Mouse (Mus musculus): ENCODE data around the gene Sgo2b. TPM values are rescaled to one million over a fixed set of nuclear protein-coding genes. Genes with fewer than 3 reads are reported as not detected.
"Not testable (repeated sequence)": the region's sequence is repeated elsewhere in the genome, so short reads cannot be mapped to it uniquely, and the experiment has no call there.

Sgo2b gene
- not detected in 2 replicates for polyA plus RNA-seq (2016; fragmentation: Nextera tagmentation; extraction: Ambion mirVana)

GRCm38 (mm10) chr8:63951626-63952377 is at the start of gene Sgo2b:
Gene Sgo2b, minus strand, starts transcription at chr8:63952248.
- H3K27ac ChIP-seq (replicated peaks) = no peak within 1 kb of the TSS
- H3K4me2 ChIP-seq (replicated peaks) = peak within 1 kb of the TSS; percentile 67
- H3K27me3 ChIP-seq = no peaks in the 10 kb centered on the region
- H3K9ac ChIP-seq (replicated peaks) = peak within 1 kb of the TSS; percentile 47
- H3K4me3 ChIP-seq = peak within 1 kb of the TSS; percentile 40
- peak; percentile 92 for ATAC-seq (ENCODE audit: low FRiP score, low read depth)
- no peaks in the 10 kb centered on the region for H3K36me3 ChIP-seq
- peaks cover 9% of the 10 kb centered on the region; the same call in 1 of the 2 replicates for H3K4me1 ChIP-seq
- H3K9me3 ChIP-seq = no peaks in the 10 kb centered on the region
- WGBS = 7% methylated on average over 29 of the region's 30 CpGs

- 29% methylated on average over 7 of the region's 9 CpGs for WGBS
- not testable (repeated sequence) for H3K27me3 ChIP-seq; H3K9ac ChIP-seq (replicated peaks); H3K27ac ChIP-seq (replicated peaks); H3K4me3 ChIP-seq; H3K4me1 ChIP-seq; H3K36me3 ChIP-seq; H3K4me2 ChIP-seq (replicated peaks); H3K9me3 ChIP-seq
- 0 out of 2 replicates have a peak, but pooled peaks have one; percentile 41 for ATAC-seq (ENCODE audit: low FRiP score, low read depth)
Measured at GRCm38 (mm10) chr8:63970612-63971391, 18.8 kb upstream of the Sgo2b start.

GRCm38 (mm10) chr8:63961032-63961785 is 9.2 kb upstream of the Sgo2b start:
- peaks cover 4% of the 10 kb centered on the region; the same call in 1 of the 2 replicates for H3K9me3 ChIP-seq
- no peak overlapping the region for H3K4me3 ChIP-seq
- WGBS = 82% methylated on average over 3 of the region's 3 CpGs

GRCm38 (mm10) chr8:63953802-63954201 is 1.8 kb upstream of the Sgo2b start:
- H3K4me2 ChIP-seq (replicated peaks); H3K9ac ChIP-seq (replicated peaks); H3K36me3 ChIP-seq; ATAC-seq (ENCODE audit: low FRiP score, low read depth); H3K27ac ChIP-seq (replicated peaks); H3K27me3 ChIP-seq; H3K4me3 ChIP-seq; H3K4me1 ChIP-seq; H3K9me3 ChIP-seq: not testable (repeated sequence)
- 88% methylated on average over 4 of the region's 4 CpGs for WGBS

More at GRCm38 (mm10) chr8:63961032-63961785, 9.2 kb upstream of the Sgo2b start:
- no peak overlapping the region for H3K9ac ChIP-seq (replicated peaks)
- H3K27me3 ChIP-seq = no peaks in the 10 kb centered on the region
- H3K36me3 ChIP-seq = no peaks in the 10 kb centered on the region
- no peak overlapping the region for H3K27ac ChIP-seq (replicated peaks)
- H3K4me2 ChIP-seq (replicated peaks) = no peak overlapping the region
- ATAC-seq (ENCODE audit: low FRiP score, low read depth) = no peak
- H3K4me1 ChIP-seq = no peaks in the 10 kb centered on the region

- no peak for ATAC-seq (ENCODE audit: low FRiP score, low read depth)
- H3K27ac ChIP-seq (replicated peaks) = no peak overlapping the region
- WGBS = 81% methylated on average over 7 of the region's 7 CpGs
- no peak overlapping the region for H3K4me3 ChIP-seq
- no peaks in the 10 kb centered on the region for H3K4me1 ChIP-seq
- H3K4me2 ChIP-seq (replicated peaks) = no peak overlapping the region
- no peaks in the 10 kb centered on the region for H3K9me3 ChIP-seq
- H3K36me3 ChIP-seq = no peaks in the 10 kb centered on the region
- H3K27me3 ChIP-seq = no peaks in the 10 kb centered on the region
- H3K9ac ChIP-seq (replicated peaks) = no peak overlapping the region
Measured at GRCm38 (mm10) chr8:63933171-63933570, 18.9 kb downstream of the Sgo2b start.

GRCm38 (mm10) chr8:63929301-63930097 is 22.5 kb downstream of the Sgo2b start:
- Histone ChIP-seq H3K27me3 (no peaks in the 10 kb centered on the region), H3K4me3 (no peak overlapping the region), H3K4me1 (no peaks in the 10 kb centered on the region), H3K27ac (replicated peaks) (no peak overlapping the region), H3K9me3 (no peaks in the 10 kb centered on the region), H3K36me3 (no peaks in the 10 kb centered on the region), H3K9ac (replicated peaks) (no peak overlapping the region), H3K4me2 (replicated peaks) (no peak overlapping the region)
- WGBS = 59% methylated on average over 3 of the region's 3 CpGs
- no peak for ATAC-seq (ENCODE audit: low FRiP score, low read depth)

- no peak for ATAC-seq (ENCODE audit: low FRiP score, low read depth)
- WGBS = 51% methylated on average over 4 of the region's 4 CpGs
- Histone ChIP-seq H3K4me1 (no peaks in the 10 kb centered on the region), H3K9ac (replicated peaks) (no peak overlapping the region), H3K36me3 (no peaks in the 10 kb centered on the region), H3K27me3 (no peaks in the 10 kb centered on the region), H3K4me3 (no peak overlapping the region), H3K4me2 (replicated peaks) (no peak overlapping the region), H3K27ac (replicated peaks) (no peak overlapping the region), H3K9me3 (no peaks in the 10 kb centered on the region)
Measured at GRCm38 (mm10) chr8:63921257-63921960, 30.6 kb downstream of the Sgo2b start.

GRCm38 (mm10) chr8:63895096-63895495 is 57.0 kb downstream of the Sgo2b start:
- WGBS = 86% methylated on average over 2 of the region's 2 CpGs
- Histone ChIP-seq H3K27me3 (no peaks in the 10 kb centered on the region), H3K4me2 (replicated peaks) (no peak overlapping the region), H3K4me1 (no peaks in the 10 kb centered on the region), H3K27ac (replicated peaks) (no peak overlapping the region), H3K9me3 (no peaks in the 10 kb centered on the region), H3K9ac (replicated peaks) (no peak overlapping the region), H3K36me3 (no peaks in the 10 kb centered on the region), H3K4me3 (no peak overlapping the region)
- no peak for ATAC-seq (ENCODE audit: low FRiP score, low read depth)

- Histone ChIP-seq H3K27ac (replicated peaks) (no peak overlapping the region), H3K4me1 (no peaks in the 10 kb centered on the region), H3K27me3 (no peaks in the 10 kb centered on the region), H3K4me3 (no peak overlapping the region), H3K9me3 (no peaks in the 10 kb centered on the region), H3K36me3 (no peaks in the 10 kb centered on the region), H3K4me2 (replicated peaks) (no peak overlapping the region), H3K9ac (replicated peaks) (no peak overlapping the region)
- no peak for ATAC-seq (ENCODE audit: low FRiP score, low read depth)
- WGBS = 87% methylated on average over 4 of the region's 4 CpGs
Measured at GRCm38 (mm10) chr8:63878353-63878752, 73.7 kb downstream of the Sgo2b start.

- no peaks in the 10 kb centered on the region for H3K27me3 ChIP-seq
- peak; percentile 83 for ATAC-seq (ENCODE audit: low FRiP score, low read depth)
- no peak overlapping the region for H3K9ac ChIP-seq (replicated peaks)
- H3K36me3 ChIP-seq = no peaks in the 10 kb centered on the region
- H3K4me3 ChIP-seq = no peak overlapping the region
- no peaks in the 10 kb centered on the region for H3K4me1 ChIP-seq
- WGBS = 20% methylated on average over 6 of the region's 6 CpGs
- no peaks in the 10 kb centered on the region for H3K9me3 ChIP-seq
- H3K4me2 ChIP-seq (replicated peaks) = no peak overlapping the region
- H3K27ac ChIP-seq (replicated peaks) = no peak overlapping the region
Measured at GRCm38 (mm10) chr8:63877393-63877792, 74.7 kb downstream of the Sgo2b start.

GRCm38 (mm10) chr8:63876949-63877348 is 75.1 kb downstream of the Sgo2b start:
- H3K4me2 ChIP-seq (replicated peaks) = no peak overlapping the region
- no peak overlapping the region for H3K27ac ChIP-seq (replicated peaks)
- 92% methylated on average over 7 of the region's 7 CpGs for WGBS
- H3K27me3 ChIP-seq = no peaks in the 10 kb centered on the region
- 0 out of 2 replicates have a peak, but pooled peaks have one; percentile 62 for ATAC-seq (ENCODE audit: low FRiP score, low read depth)
- H3K4me1 ChIP-seq = no peaks in the 10 kb centered on the region
- H3K4me3 ChIP-seq = no peak overlapping the region
- no peak overlapping the region for H3K9ac ChIP-seq (replicated peaks)
- no peaks in the 10 kb centered on the region for H3K36me3 ChIP-seq
- no peaks in the 10 kb centered on the region for H3K9me3 ChIP-seq
